Mouse (Mus musculus) gastrocnemius, adult 2 months (tissue): ENCODE measurements around the gene Ackr3. TPM values are rescaled to one million over a fixed set of nuclear protein-coding genes. Genes with fewer than 3 reads are reported as not detected.

Source experiments
- DNase-seq: peaks from one replicate; pipeline ENCODE4 v3.0.0; 2022
- H3K27ac ChIP-seq: fragments of 200-600 bp; 2 replicates; pipeline ENCODE4 v1.8.1; 2022; ENCODE audit warnings: mild to moderate bottlenecking
- H3K4me3 ChIP-seq: fragments of 200-600 bp; 2 replicates; pipeline ENCODE4 v1.8.1; 2022; ENCODE audit warnings: mild to moderate bottlenecking, moderate library complexity
- CTCF ChIP-seq: fragments of 200-600 bp; IDR thresholded peaks from 2 replicates; pipeline ENCODE4 v1.8.1; 2022; ENCODE audit warnings: antibody characterized with exemption, mild to moderate bottlenecking, moderate library complexity
- intact Hi-C: fragments of 180-260 bp; cut with DNase I; formaldehyde crosslinking; loops from one replicate; pipeline ENCODE4 v1.15.1; 2025
- total RNA-seq, 2 experiments: library from RNA; stranded (reverse); gene quantifications; 2 replicates each; pipeline ENCODE4 v1.2.3; 2021

Ackr3 gene
- total RNA-seq, 2 experiments from 2014 or later: 10.7 to 17.2 TPM

- no peak for TF ChIP-seq CTCF
These were observed 47.4 kb downstream of the Ackr3 start for GRCm38 (mm10) chr1:90251156-90251555.

GRCm38 (mm10) chr1:90253465-90253864 is 49.7 kb downstream of the Ackr3 start:
- no peak for TF ChIP-seq CTCF
- intact Hi-C loops: no loop called here
- H3K27ac ChIP-seq: no peak overlapping the region
- H3K4me3 ChIP-seq: no peak overlapping the region
- DNase-seq: no peak

More at GRCm38 (mm10) chr1:90251156-90251555, 47.4 kb downstream of the Ackr3 start:
- Histone ChIP-seq H3K4me3 (no peak overlapping the region), H3K27ac (no peak overlapping the region)
- no peak for DNase-seq
- intact Hi-C loops: no loop called here

- Histone ChIP-seq H3K4me3 (no peak overlapping the region), H3K27ac (peak overlapping the region; percentile 63)
- DNase-seq: peak; percentile 55
- intact Hi-C loops: no loop called here
- no peak for TF ChIP-seq CTCF
These were observed 54.6 kb downstream of the Ackr3 start for GRCm38 (mm10) chr1:90258253-90258887.

GRCm38 (mm10) chr1:90260704-90261581 is 57.2 kb downstream of the Ackr3 start:
- H3K4me3 ChIP-seq: no peak overlapping the region
- intact Hi-C loops: no loop called here
- no peak for DNase-seq
- TF ChIP-seq CTCF: no peak
- H3K27ac ChIP-seq: no peak overlapping the region

- intact Hi-C loops: no loop called here
- TF ChIP-seq CTCF: no peak
- no peak overlapping the region for H3K4me3 ChIP-seq
- DNase-seq: no peak
- H3K27ac ChIP-seq: no peak overlapping the region
These were observed 58.6 kb downstream of the Ackr3 start for GRCm38 (mm10) chr1:90262380-90262779.

Other genes with a start within 250 kb of the Ackr3 start
- 10 to 100 TPM; 18.0 to 39.9 TPM for gene Asb18, start 189.3 kb upstream of the Ackr3 start, total RNA-seq
- gene Iqca, start 50.6 kb upstream of the Ackr3 start, total RNA-seq: not detected